Mouse (Mus musculus) monocyte, adult 2 months (primary cell): ENCODE data around the gene S100a5.

Experiments used
- DNase-seq, 2 experiments: peaks; one replicate each; pipeline ENCODE4 v3.0.0; 2022; ENCODE audit warnings: low spot score in 2 of 2, low read depth in 1 of 2

S100a5 gene

GRCm38 (mm10) chr3:90600036-90600435 lies 8.3 kb upstream of the S100a5 start:
- no peak for DNase-seq

DNA sequence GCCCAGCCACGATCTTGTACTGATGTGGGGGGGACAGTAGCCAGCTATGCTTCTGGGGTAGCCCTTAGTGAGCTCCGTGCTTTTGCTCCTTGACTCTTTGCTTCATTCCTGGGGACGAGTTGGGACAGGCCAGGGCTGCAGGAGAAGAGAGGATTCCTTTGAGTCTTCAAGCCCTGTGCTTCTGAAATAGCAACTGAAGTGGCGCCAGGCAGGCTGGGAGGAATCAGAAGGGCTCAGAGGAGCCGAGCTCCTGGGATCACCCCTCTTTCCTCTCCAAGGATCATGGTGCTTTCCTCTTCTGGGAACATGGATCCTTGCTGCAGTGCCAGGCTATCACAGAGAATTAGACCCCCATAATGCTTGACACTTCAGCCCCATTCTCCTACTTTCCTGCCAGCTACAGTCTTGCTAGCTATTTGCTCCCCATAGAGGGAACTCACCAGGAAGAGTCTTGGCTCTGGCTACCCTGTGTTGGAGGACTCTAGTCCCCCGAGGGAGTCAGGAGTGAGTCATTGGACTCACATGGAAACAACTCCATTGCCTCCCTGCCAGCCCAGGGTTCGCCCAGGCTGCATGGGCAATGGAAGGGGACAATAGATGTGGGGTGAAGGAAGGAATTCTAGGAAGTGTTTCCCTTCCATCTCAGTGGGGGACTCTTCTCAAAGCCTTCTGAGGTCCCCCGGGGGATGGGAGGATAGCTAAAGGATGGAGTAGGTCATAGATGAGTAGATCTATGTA lies 7.7 kb upstream of the S100a5 start:
- no peak for DNase-seq

- no peak for DNase-seq
Observed at GRCm38 (mm10) chr3:90601486-90602110, 6.7 kb upstream of the S100a5 start, which contains the start of gene Gm42674. TSS of gene Gm42674 (plus strand) at chr3:90601904.

- peak; percentile 54 to 60 for DNase-seq
Observed at GRCm38 (mm10) chr3:90603623-90604022, 4.7 kb upstream of the S100a5 start, which contains the start of gene S100a4. TSS of gene S100a4 (plus strand) at chr3:90603771.

DNA sequence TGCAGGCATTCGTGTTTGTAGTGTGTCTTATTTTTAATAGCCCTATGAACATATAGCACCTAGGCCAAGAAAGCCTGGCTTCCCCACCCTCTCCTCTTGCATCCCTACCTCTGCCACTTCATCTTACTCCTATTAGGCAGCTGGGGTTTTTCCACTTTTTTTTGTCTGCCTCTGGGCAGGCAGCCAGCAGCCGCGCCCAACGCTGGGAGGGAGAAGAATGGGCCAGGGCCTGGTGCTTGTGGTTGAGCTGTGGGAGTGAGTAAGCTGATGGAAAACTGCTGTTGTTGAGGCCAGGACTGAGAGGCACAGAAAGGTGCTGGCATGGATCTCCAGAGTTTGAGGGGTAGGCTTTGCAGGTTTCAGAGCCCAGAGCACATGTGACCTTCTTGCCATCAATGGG lies 3.9 kb upstream of the S100a5 start:
- DNase-seq = peak; percentile 75 to 78

- no peak for DNase-seq
Observed at GRCm38 (mm10) chr3:90605049-90605448, 3.3 kb upstream of the S100a5 start.

DNA sequence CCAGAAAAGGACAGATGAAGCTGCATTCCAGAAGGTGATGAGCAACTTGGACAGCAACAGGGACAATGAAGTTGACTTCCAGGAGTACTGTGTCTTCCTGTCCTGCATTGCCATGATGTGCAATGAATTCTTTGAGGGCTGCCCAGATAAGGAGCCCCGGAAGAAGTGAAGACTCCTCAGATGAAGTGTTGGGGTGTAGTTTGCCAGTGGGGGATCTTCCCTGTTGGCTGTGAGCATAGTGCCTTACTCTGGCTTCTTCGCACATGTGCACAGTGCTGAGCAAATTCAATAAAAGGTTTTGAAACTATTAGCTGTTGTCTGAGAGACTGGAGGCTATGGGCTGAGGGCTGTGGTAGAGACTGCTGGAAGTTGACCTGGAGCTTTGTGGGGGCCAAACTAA lies 2.6 kb upstream of the S100a5 start:
- DNase-seq = no peak

- DNase-seq = no peak
Observed at GRCm38 (mm10) chr3:90606185-90606584, 2.1 kb upstream of the S100a5 start.

DNA sequence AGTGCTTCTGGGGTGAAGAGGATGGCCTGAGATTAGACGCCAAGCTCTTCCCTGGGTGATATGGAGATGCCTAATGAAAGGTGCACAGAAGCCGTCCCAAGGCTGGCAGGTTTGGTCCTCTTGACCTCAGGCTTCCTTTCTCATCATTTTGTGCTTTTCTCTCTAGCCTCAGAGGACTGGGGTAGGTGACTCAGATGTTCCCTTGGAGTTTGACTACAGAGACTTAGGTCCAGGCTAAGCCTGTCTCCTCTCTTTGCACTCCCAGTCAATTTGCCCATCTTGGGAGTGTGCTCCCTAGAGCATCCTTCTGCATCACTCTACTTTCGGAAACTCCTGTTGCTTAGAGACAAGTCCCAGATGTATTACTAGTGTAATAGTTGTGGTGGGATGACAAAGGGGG lies 962 bp upstream of the S100a5 start:
- no peak for DNase-seq

DNA sequence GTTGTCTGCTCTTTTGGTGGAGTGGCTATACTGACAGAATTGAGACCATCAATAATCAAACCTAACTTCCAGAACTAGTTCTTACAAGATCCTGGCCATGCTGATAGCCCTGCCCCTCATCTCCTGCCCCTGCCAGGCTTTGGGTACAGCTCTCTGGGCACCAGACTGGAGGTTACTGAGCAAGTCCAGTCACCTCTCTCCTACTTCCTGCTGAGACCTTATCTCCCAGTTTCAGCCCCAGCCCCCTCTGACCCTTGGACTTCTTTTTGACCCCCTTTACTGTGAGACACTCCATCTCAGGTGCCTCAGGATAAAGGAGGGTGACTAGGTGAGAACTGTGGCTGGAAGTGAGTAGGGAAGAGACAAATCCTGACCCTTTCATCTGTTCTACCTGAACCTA lies 779 bp downstream of the S100a5 start:
- no peak for DNase-seq

GRCm38 (mm10) chr3:90611494-90611893 lies 3.2 kb downstream of the S100a5 start:
- no peak for DNase-seq

DNA sequence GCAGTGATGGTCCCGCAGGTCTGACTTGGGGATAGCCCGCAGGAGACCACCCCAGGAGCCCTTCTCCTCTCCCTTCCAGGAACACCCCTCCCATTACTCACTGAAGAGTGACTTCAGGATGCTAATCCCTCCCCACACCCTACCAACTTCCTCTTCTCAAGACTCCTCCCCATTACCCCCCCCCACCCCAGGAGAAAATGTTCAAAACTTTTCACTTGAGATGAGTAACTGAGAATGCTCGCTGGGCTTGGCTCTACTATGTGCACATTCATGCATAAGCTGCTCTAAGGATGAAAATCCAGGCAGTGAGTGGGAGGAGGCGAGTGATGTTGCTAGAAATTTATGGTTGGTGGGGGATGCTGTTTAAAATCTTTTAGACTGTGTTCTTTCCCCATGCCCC lies 3.7 kb downstream of the S100a5 start:
- no peak for DNase-seq

DNA sequence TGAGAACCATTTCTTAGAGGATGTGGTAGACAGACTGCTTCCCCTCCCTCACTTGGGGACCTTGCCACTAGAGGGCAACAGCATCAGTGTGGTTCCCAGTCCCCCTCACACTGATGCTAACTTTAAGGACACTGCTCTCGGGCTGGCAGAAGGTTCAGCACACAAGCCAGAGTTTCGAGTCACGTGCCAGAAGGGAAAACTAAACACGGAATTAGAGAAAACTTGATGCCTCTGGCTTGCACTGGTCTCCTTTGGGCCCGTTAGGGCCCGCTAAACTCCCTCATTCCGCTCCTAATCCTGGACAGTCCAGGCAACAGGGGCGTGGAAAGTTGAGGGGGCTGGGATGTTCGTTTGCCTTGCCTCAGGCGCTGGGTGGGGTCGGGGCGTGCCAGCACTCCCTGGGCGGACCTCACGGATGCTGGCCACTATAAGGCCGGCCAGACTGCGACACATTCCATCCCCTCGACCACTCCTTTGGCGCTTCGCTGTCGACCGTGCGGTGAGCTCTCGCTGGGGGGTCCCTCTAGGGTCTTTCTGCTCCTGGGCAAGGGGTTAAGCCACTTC lies 4.5 kb downstream of the S100a5 start, which contains the start of gene S100a6:
S100a6 (plus strand) TSS at position 155 of the 564 bp plus-strand sequence.
- peak in 1 of 2 experiments; percentile 50 for DNase-seq

- no peak for DNase-seq
Observed at GRCm38 (mm10) chr3:90613461-90614147, 5.3 kb downstream of the S100a5 start.

DNA sequence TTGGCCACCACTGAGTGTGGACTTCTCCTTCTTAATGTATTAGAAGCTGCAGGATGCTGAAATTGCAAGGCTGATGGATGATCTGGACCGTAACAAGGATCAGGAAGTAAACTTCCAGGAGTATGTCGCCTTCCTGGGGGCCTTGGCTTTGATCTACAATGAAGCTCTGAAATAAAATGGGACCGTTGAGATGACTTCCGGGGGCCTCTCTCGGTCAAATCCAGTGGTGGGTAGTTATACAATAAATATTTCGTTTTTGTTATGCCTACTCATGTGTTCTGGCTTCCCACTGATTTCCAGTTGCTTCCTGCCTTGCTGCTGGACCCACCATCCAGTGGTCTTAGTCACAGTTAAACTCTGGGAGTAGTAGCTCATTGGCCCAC lies 5.8 kb downstream of the S100a5 start:
- DNase-seq = no peak

DNA sequence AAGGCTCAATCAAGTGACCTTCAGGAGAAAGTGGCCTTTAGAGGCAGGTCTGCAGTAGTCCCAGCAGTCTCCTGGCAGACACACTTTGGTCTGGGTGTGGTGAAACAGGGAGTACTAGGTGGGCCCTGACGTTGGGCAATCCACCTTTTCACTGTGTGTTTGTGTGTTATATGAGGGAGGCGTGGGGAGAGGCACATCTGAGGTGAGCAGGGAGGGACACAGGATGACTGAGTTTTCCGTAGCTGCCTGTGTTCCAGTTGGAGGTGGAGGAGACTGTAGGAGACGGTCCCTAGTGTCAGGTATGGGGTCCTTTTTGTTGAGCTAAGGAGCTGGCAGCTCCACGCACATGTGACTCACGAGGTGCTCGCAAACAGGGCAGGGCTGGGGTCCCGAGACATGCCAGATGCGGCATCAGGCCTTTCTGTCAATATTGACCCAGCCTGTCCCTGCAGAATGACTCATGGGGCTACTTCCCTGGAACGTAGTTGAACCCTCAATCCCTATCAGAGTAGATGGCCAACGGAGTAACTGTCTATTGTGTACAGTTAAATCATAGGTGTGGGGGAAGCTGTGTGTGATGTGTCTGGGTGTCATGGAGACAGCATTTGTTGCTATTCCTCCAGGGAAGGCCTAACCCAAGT lies 6.4 kb downstream of the S100a5 start:
- DNase-seq = no peak

DNA sequence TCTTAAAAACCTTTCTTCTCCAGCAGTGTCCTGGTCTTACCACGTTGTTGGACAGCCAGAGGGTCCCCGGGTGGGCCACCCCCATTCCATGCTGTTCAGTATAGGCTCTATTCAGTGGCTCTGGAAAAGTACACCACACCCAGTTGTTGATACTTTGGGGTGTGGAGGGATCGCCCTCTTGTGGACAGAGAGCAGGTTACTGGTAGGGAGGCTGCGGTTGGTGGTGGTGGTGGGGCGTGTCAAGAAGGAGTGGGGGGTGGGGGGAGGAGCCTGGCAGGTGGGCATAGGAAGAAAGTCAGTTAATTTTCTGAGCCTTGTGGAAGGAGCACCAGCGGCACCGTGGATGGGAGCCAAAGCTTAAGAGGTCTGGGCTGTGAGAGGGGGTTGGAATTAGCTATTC lies 7.1 kb downstream of the S100a5 start:
- DNase-seq = peak in 1 of 2 experiments; percentile 41

DNA sequence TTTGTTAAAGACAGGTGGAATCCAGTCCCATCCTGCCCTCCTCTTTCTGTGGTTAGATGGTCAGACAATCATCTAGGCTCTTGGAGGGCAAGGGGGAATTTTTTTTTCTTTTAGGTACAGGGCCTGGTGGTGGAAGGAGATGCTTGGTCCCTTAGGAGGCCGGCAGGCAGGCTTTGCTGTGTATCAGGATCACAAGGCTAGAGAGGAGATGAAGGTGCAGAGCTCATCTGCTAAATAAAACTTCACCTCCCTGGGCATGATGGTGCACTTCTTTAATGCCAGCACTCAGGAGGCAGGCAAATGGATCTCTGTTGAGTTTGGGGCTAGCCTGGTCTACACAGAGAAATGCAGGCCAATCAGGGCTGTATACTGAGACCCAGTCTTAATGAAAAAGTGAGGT lies 7.6 kb downstream of the S100a5 start:
- no peak for DNase-seq

GRCm38 (mm10) chr3:90617586-90617985 lies 9.3 kb downstream of the S100a5 start:
- no peak for DNase-seq

- DNase-seq = no peak
Observed at GRCm38 (mm10) chr3:90621552-90621951, 13.2 kb downstream of the S100a5 start.

DNA sequence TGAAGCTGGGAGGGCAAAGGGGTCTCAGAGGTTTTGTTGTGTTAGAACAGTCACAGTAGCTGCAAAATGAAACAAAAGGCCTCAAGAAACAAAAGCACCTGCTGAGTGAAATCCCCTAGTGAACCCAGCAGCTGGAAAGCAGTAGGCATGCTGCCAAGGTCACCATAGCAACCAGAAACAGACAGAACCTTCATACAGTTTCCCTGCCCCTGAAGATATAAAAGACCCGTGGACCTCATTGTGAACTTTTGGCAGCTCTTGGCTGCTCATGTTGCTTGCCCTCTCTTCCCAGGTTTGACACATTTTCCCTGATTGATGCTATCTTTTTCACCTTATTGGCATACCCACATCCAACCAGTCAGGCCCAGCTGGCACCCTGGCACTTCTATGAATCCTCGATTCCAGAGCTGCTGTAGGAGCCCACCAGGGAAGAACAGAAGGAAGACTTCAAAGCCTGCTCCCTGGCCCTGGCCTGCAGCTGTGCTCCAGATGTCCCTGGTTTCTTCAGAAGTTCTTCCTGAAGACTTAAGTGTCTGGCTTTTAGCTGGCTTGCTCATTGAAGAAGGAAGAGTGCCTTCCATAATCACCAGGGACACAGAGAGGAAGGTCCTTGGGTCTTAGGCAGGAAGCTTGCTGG lies 15.2 kb downstream of the S100a5 start:
- DNase-seq = no peak
